9 mouse cellular contexts compared by ENCODE assay signal in the genomic region with DNA sequence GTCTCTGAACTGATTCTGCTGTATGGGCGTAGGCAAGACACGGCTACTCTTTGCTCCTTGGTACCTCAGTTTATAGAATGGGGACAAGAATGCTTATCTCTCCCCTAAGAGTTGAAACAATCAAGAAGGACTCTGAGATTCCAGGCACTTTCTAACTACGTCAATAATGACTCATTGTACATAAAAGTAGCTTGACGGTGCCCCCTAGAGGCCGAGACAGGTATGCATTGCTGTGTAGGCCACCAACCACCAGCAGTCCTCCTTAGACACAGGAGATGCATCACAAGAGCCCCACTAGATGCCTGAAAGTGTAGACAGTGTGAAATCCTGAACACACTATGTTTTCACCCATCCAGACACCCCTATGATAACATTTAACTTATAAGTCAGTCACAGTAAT. TPM values are rescaled to one million over a fixed set of nuclear protein-coding genes. Genes with fewer than 3 reads are reported as not detected.
DNase-seq lines count a peak whose midpoint lies in the region; ATAC-seq and TF ChIP-seq lines count a peak whose summit lies in the region.
"Had no signal": no experiment of that assay in that cellular context is flagged by ENCODE, and none has a peak within 500 bp of the region (broad histone marks: within the 10 kb centered on the region; RNA-seq: fewer than 3 reads in every experiment).

No protein-coding gene starts in this region.

- H3K36me3 ChIP-seq in kidney, embryonic 14.5 days (ENCODE audit: control insufficient read depth, insufficient read depth, low read length): no peaks in the 10 kb centered on the region
- peaks cover 0 to 40% of the 10 kb centered on the region in 2 experiments for H3K36me3 ChIP-seq in CH12.LX (replicated peaks in 1 of 2; ENCODE audit: control insufficient read depth in 1 of 2, insufficient read depth in 1 of 2, low read length in 1 of 2)
- H3K36me3 ChIP-seq: lung, embryonic 15.5 days had no signal

- H3K4me1 ChIP-seq in kidney, embryonic 14.5 days (ENCODE audit: control insufficient read depth, insufficient read depth, low read length): no peaks in the 10 kb centered on the region
- H3K4me1 ChIP-seq in CH12.LX (ENCODE audit: control insufficient read depth in 1 of 2, insufficient read depth in 2 of 2): no peaks in the 10 kb centered on the region

- no peaks in the 10 kb centered on the region for H3K27me3 ChIP-seq in kidney, embryonic 14.5 days (ENCODE audit: control insufficient read depth, insufficient read depth, low read length)
- H3K27me3 ChIP-seq in CH12.LX (replicated peaks): no peaks in the 10 kb centered on the region
- H3K27me3 ChIP-seq: lung, embryonic 15.5 days had no signal

- TF ChIP-seq CTCF in CH12.LX (conservative IDR thresholded peaks at IDR 0.05 in 1 of 2, IDR thresholded peaks at IDR 0.05 in 1 of 2; ENCODE audit: low read depth in 2 of 2, low read length in 2 of 2): peak; percentile 78 to 91

- in situ Hi-C loops in CH12.LX (cut with MboI; ENCODE audit: low pct_ligation_motif_present, low pct_unique_long_range_greater_than_20kb, low sequenced_read_pairs): no loop called here

- dilution Hi-C loops in CH12.LX (cut with MboI; ENCODE audit: extremely low pct_ligation_motif_present, extremely low pct_unique_long_range_greater_than_20kb, low sequenced_read_pairs): no loop called here

- no peak overlapping the region for H3K27ac ChIP-seq in kidney, embryonic 14.5 days (ENCODE audit: low read depth, low read length)
- H3K27ac ChIP-seq in CH12.LX (ENCODE audit: insufficient read depth, low read depth): no peak overlapping the region
- H3K27ac ChIP-seq: lung, embryonic 15.5 days had no signal

- no peak for ATAC-seq in kidney, embryonic 14.5 days (ENCODE audit: low FRiP score, low TSS enrichment)
- ATAC-seq in erythroid progenitor cell, adult 5-6 weeks (replicated peaks; ENCODE audit: low FRiP score, poor library complexity, severe bottlenecking): peak; percentile 68; the same call in 1 of the 2 replicates

- no peak overlapping the region for H3K4me3 ChIP-seq in kidney, embryonic 14.5 days (ENCODE audit: low read length)
- H3K4me3 ChIP-seq in CH12.LX (replicated peaks in 1 of 3; ENCODE audit: low read depth in 2 of 3, low read length in 2 of 3, poor library complexity in 1 of 3): no peak overlapping the region
- H3K4me3 ChIP-seq: lung, embryonic 15.5 days had no signal

- peak; percentile 28 for DNase-seq in kidney, adult 11 months
- DNase-seq in CH12.LX (ENCODE audit: extremely low read depth): peak; percentile 72
- peak; percentile 76 for DNase-seq in adrenal gland, postnatal 14 days
- peak; percentile 53 to 74 for DNase-seq in left cerebral cortex, postnatal 25 days (ENCODE audit: low spot score in 2 of 2)
- DNase-seq in right cerebral cortex, adult 2 months (ENCODE audit: low spot score in 2 of 2): peak; percentile 65 to 72
- no peak for DNase-seq in ovary, postnatal 14 days (ENCODE audit: low spot score)

- no peak overlapping the region for H3K9ac ChIP-seq in kidney, embryonic 14.5 days (ENCODE audit: low read depth, low read length)
- H3K9ac ChIP-seq in CH12.LX (ENCODE audit: insufficient read depth, low read depth): no peak overlapping the region
- H3K9ac ChIP-seq: lung, embryonic 15.5 days had no signal

- 46% methylated on average over 5 of the region's 5 CpGs for WGBS in kidney, embryonic 14.5 days

- no peaks in the 10 kb centered on the region for H3K9me3 ChIP-seq in kidney, embryonic 14.5 days (ENCODE audit: control insufficient read depth, low read length)
- H3K9me3 ChIP-seq in CH12.LX (replicated peaks; ENCODE audit: low read length): no peaks in the 10 kb centered on the region
- H3K9me3 ChIP-seq: lung, embryonic 15.5 days had no signal

- no peak for TF ChIP-seq POLR2A in CH12.LX (IDR thresholded peaks at IDR 0.05; ENCODE audit: low read depth, low read length)

- peak; percentile 62 for TF ChIP-seq RAD21 in CH12.LX (IDR thresholded peaks at IDR 0.05; ENCODE audit: low read depth, low read length)

- no peaks in the 10 kb centered on the region for H3K79me2 ChIP-seq in CH12.LX (replicated peaks; ENCODE audit: control insufficient read depth, extremely low read depth, insufficient read depth, poor library complexity, severe bottlenecking)

- no peak for TF ChIP-seq EP300 in CH12.LX (IDR thresholded peaks at IDR 0.05; ENCODE audit: low read length)

- H3K4me2 ChIP-seq in kidney, embryonic 14.5 days (replicated peaks; ENCODE audit: low read depth, low read length): no peak overlapping the region
- H3K4me2 ChIP-seq in CH12.LX (ENCODE audit: insufficient read depth, low read depth, poor library complexity, severe bottlenecking): no peak overlapping the region
- H3K4me2 ChIP-seq: lung, embryonic 15.5 days had no signal

- intact Hi-C loops in left cerebral cortex, postnatal 25 days (cut with DNase I): loop anchor here (1.0 kb wide), 1 partner anchor 38 kb away; no protein-coding TSS in a partner anchor

TF ChIP-seq in CH12.LX, 34 proteins besides CTCF, POLR2A, EP300 and RAD21:
- TF ChIP-seq SMC3 (IDR thresholded peaks at IDR 0.05; ENCODE audit: low read depth, low read length): peak; percentile 45
- no peak for TF ChIP-seq SIN3A (IDR thresholded peaks at IDR 0.05; ENCODE audit: low read length)

RNA-seq across cellular contexts. Expression of a gene that starts 24.0 kb away (rescaled TPM):
- 0.15 and 0.17 TPM in 2 replicates for polyA plus RNA-seq in kidney, embryonic 14.5 days (2014; fragmentation: Nextera tagmentation; extraction: Ambion mirVana)
- total RNA-seq in CH12.LX (2012; rRNA removed) (not detected in 2 replicates), CH12.LX (2014; rRNA removed) (not detected in 2 replicates)
- polyA plus RNA-seq in CH12.LX (2012; ENCODE audit: insufficient read length, low read depth): not detected in 2 replicates
- total RNA-seq in adrenal gland, postnatal 14 days (2021): 0.26 TPM in 1 of 2 replicates, not detected in the other
- total RNA-seq in erythroid progenitor cell, adult 5-6 weeks (2015; ENCODE audit: low replicate concordance): not detected in 2 replicates
- total RNA-seq in erythroid progenitor cell, adult 5-6 weeks (2017; ENCODE audit: low replicate concordance): 0.26 TPM in 1 of 2 replicates, not detected in the other
- total RNA-seq in left cerebral cortex, postnatal 25 days (2021): not detected
- polyA plus RNA-seq: lung, embryonic 15.5 days had no signal
